Comparison of ENCODE assay signal across 26 mouse cellular contexts in the genomic region with DNA sequence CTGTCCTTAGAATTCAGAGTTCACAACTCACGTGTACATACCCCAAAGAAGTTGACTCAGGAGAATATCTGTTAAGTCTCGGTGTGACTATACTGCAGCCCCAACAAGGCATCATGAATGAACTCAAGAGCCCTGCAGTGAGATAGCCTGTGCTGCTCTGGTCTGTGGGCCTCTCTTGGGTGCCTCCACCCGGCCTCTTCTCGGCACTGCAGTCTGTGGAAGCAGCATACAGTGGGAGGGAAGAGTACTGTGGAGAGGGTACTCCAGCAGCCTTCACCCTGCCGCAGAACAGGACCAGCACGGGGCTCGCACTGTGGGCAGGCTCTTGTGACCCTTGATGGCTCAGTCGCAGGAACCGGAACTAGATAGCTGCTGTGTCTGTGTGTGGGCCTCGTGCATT.
"Had no signal": no experiment of that assay in that cellular context is flagged by ENCODE, and none has a peak within 500 bp of the region (broad histone marks: within the 10 kb centered on the region; RNA-seq: fewer than 3 reads in every experiment).

No protein-coding gene starts in this region.

- H3K27me3 ChIP-seq: embryonic facial prominence, embryonic 12.5 days; embryonic facial prominence, embryonic 15.5 days; forebrain, embryonic 12.5 days; forebrain, embryonic 13.5 days; forebrain, embryonic 15.5 days had no signal

- H3K4me3 ChIP-seq: embryonic facial prominence, embryonic 12.5 days; embryonic facial prominence, embryonic 15.5 days; erythroblast, embryonic 14.5 days; forebrain, embryonic 10.5 days; forebrain, embryonic 12.5 days; forebrain, embryonic 13.5 days; forebrain, embryonic 15.5 days; gastrocnemius, adult 2 months; heart, adult 2 months; heart, embryonic 10.5 days had no signal

- H3K9me3 ChIP-seq: embryonic facial prominence, embryonic 12.5 days; embryonic facial prominence, embryonic 15.5 days; forebrain, embryonic 10.5 days; forebrain, embryonic 12.5 days; forebrain, embryonic 13.5 days; forebrain, embryonic 15.5 days; heart, embryonic 10.5 days had no signal

- H3K4me2 ChIP-seq: embryonic facial prominence, embryonic 12.5 days; embryonic facial prominence, embryonic 15.5 days; forebrain, embryonic 12.5 days; forebrain, embryonic 13.5 days; forebrain, embryonic 15.5 days; heart, embryonic 11.5 days had no signal

- ATAC-seq: forebrain, embryonic 13.5 days; forebrain, embryonic 14.5 days; forebrain, embryonic 15.5 days; forebrain, embryonic 16.5 days; forebrain, postnatal 0 days had no signal

- H3K4me1 ChIP-seq: embryonic facial prominence, embryonic 12.5 days; embryonic facial prominence, embryonic 15.5 days; forebrain, embryonic 10.5 days; forebrain, embryonic 12.5 days; forebrain, embryonic 15.5 days; heart, embryonic 10.5 days had no signal

- H3K9ac ChIP-seq: embryonic facial prominence, embryonic 12.5 days; embryonic facial prominence, embryonic 15.5 days; forebrain, embryonic 12.5 days; forebrain, embryonic 13.5 days; forebrain, embryonic 15.5 days; forebrain, postnatal 0 days had no signal

- DNase-seq: cerebellum, adult 9-11 months; cerebellum, postnatal 10 days; cerebellum, postnatal 14 days; cerebellum, postnatal 25 days; cerebellum, postnatal 36 days; embryo, embryonic 11 days; forebrain, postnatal 0 days; gastrocnemius, adult 2 months; gastrocnemius, postnatal 10 days; gastrocnemius, postnatal 14 days; gastrocnemius, postnatal 25 days; gastrocnemius, postnatal 36 days; heart, adult 11 months; heart, adult 18-20 months; heart, adult 2 months had no signal

- H3K27ac ChIP-seq: embryonic facial prominence, embryonic 12.5 days; embryonic facial prominence, embryonic 15.5 days; forebrain, embryonic 10.5 days; forebrain, embryonic 12.5 days; forebrain, embryonic 13.5 days; forebrain, embryonic 15.5 days; gastrocnemius, adult 2 months; heart, adult 2 months; heart, embryonic 10.5 days had no signal
